Mouse (Mus musculus) heart, adult 2 months (tissue): ENCODE measurements at regions not wholly inside any gene's neighbourhood (a gene's known extent, or its start where the extent isn't known, plus 50 kb on each side); places are given as distances from the start of the nearest gene placed in this dataset.

Source experiments
- CTCF ChIP-seq: fragments of 200-600 bp; IDR thresholded peaks from 2 replicates; pipeline ENCODE4 v1.8.1; 2022; ENCODE audit warnings: antibody characterized with exemption, mild to moderate bottlenecking, moderate library complexity
- POLR2A ChIP-seq: fragments of 200-500 bp; IDR thresholded peaks from 2 replicates; pipeline ENCODE4 v1.6.1; 2011; ENCODE audit warnings: mild to moderate bottlenecking, low read depth, low read length, control low read depth; ENCODE audit not compliant: insufficient read depth

DNA sequence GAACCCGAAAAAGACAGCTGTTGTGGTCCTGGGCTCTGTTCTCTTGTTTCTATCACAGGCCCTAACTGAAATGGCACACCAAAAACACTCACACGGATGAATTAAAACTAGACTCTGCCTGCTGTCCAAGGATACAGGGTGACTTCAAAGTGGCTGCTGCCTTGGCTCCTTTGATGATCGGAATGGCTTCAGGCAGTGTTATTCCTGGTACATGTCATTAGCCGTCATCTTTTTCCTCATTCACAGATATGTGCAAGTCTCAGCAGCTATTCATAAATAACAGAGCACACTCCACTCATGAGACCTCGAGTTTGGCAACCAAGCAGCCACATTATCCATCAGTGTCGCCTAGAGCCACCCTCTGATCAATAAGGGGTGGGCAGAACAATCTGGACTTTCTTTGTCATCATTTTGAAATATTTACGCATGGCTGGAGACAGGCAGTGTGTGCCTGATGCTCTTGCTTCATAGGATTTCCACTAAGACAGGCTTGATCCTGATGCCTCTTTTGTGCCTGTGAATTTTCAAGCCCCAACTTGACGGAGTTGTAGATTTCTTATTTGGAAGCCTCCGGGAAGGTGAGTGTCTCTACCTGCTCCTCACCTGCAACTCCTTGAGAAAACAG is 182.1 kb downstream of the Fndc1 start:
- no peak for TF ChIP-seq POLR2A
- TF ChIP-seq CTCF: no peak
